Mouse (Mus musculus) embryonic fibroblast, embryonic 13.5 days (primary cell): ENCODE measurements around the gene Celf2. TPM values are rescaled to one million over a fixed set of nuclear protein-coding genes. Genes with fewer than 3 reads are reported as not detected.

Experiments
- H3K27ac ChIP-seq: 2 replicates; pipeline ENCODE4 v1.5.1; 2012; ENCODE audit warnings: low read length, control low read depth, inconsistent platforms; ENCODE audit not compliant: insufficient read depth
- H3K4me1 ChIP-seq: 2 replicates; pipeline ENCODE4 v1.6.1; 2011; ENCODE audit warnings: low read length; ENCODE audit not compliant: control insufficient read depth, insufficient read depth
- H3K4me3 ChIP-seq: 2 replicates; pipeline ENCODE4 v1.5.1; 2011; ENCODE audit warnings: mild to moderate bottlenecking, control low read depth, low read length; ENCODE audit not compliant: insufficient read depth
- CTCF ChIP-seq: IDR thresholded peaks from 2 replicates; pipeline ENCODE4 v1.5.1; 2011; ENCODE audit warnings: mild to moderate bottlenecking, control low read depth, low read length, moderate library complexity, borderline replicate concordance; ENCODE audit not compliant: insufficient read depth
- POLR2A ChIP-seq: IDR thresholded peaks from 2 replicates; pipeline ENCODE4 v1.6.1; 2011; ENCODE audit warnings: low read depth, mild to moderate bottlenecking, control low read depth, low read length, moderate library complexity
- polyA plus RNA-seq: library from polyadenylated mRNA; stranded (reverse); fragments of >200 nt; gene quantifications from 2 replicates; pipeline ENCODE4 v1.2.4, GENCODE M21; 2011; ENCODE audit warnings: low read depth; ENCODE audit not compliant: missing spikeins, insufficient read length

Gene Celf2
- polyA plus RNA-seq, 1 experiment, result 36.6 TPM

DNA sequence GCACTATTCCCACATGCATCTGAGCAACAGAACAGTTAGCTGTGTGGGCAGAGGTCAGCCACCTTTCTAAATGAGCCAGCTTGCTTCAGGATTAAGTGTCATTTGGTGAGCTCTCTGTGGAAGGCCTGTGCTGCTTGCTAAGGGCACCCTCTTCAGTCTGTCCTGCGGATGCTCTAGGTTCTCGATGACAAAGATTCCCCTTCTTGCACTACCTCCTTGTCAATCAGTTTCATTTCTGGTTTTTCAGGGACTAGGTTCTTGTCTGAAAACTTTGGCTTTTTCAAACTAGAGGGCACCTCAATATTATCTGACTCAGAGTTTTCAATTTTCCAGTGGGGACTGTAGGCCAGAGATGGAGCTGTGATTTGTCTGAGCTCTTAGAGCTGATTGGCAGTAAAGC, 949.8 kb downstream of the Celf2 start:
- no peak overlapping the region for H3K27ac ChIP-seq
- no peak for TF ChIP-seq CTCF
- TF ChIP-seq POLR2A, result no peak
- H3K4me3 ChIP-seq, result no peak overlapping the region
- no peaks in the 10 kb centered on the region for H3K4me1 ChIP-seq

- Histone ChIP-seq H3K27ac (no peak overlapping the region), H3K4me3 (no peak overlapping the region), H3K4me1 (no peaks in the 10 kb centered on the region)
- TF ChIP-seq CTCF (no peak), POLR2A (no peak)
Observed at GRCm38 (mm10) chr2:6558303-6559254, 950.8 kb downstream of the Celf2 start.

DNA sequence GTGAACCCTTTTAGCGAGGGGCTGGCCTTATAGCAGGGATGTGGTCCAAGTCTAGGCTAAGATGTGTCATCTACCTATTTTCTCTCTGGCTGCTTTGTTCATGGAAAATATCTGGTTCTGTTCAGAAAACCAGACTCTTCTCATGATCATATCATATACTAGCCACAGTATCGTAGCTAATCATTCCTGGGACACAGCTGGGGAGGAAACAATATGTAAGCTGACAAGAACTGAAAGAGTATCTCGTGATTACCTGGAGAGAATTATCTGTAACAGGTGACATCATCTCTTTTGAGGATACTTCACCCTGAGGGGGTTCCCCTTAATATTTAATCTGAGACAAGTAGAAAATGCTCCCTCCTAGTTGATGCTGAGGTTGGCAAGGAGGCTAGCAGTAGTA, 951.6 kb downstream of the Celf2 start:
- H3K4me3 ChIP-seq, result no peak overlapping the region
- no peaks in the 10 kb centered on the region for H3K4me1 ChIP-seq
- no peak overlapping the region for H3K27ac ChIP-seq
- TF ChIP-seq CTCF (no peak), POLR2A (no peak)

GRCm38 (mm10) chr2:6556913-6557312, 952.5 kb downstream of the Celf2 start:
- Histone ChIP-seq H3K27ac (no peak overlapping the region), H3K4me3 (no peak overlapping the region), H3K4me1 (no peaks in the 10 kb centered on the region)
- TF ChIP-seq CTCF (no peak), POLR2A (no peak)

DNA sequence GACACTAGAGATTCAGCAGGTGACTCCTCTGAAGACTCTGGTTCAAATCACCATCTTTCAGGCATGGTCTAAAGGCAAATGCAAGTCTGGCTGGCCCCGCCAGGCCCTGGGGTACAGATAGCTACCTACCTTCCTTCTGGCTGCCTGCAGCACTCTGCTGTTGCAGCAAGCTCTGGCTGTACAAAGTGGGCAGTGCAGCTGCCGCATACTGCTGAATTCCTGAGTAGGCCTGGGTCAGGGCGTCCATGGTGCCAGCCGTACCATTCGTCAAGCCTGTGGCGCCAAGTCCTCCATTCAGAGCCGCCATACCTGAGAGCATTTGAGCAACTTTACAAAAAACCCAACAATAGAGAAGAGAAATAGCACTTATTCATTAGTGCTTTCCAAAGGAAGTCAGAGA, 955.7 kb downstream of the Celf2 start:
- H3K27ac ChIP-seq, result no peak overlapping the region
- no peak for TF ChIP-seq CTCF
- no peak for TF ChIP-seq POLR2A
- H3K4me3 ChIP-seq, result no peak overlapping the region
- H3K4me1 ChIP-seq, result no peaks in the 10 kb centered on the region

GRCm38 (mm10) chr2:6549251-6549650, 960.1 kb downstream of the Celf2 start:
- TF ChIP-seq POLR2A (no peak), CTCF (no peak)
- no peak overlapping the region for H3K4me3 ChIP-seq
- no peaks in the 10 kb centered on the region for H3K4me1 ChIP-seq
- peak overlapping the region; percentile 52; the same call in 1 of the 2 replicates for H3K27ac ChIP-seq

GRCm38 (mm10) chr2:6547139-6547664, 962.2 kb downstream of the Celf2 start:
- no peaks in the 10 kb centered on the region for H3K4me1 ChIP-seq
- TF ChIP-seq CTCF (no peak), POLR2A (no peak)
- no peak overlapping the region for H3K4me3 ChIP-seq
- H3K27ac ChIP-seq, result no peak overlapping the region

- Histone ChIP-seq H3K27ac (no peak overlapping the region), H3K4me1 (no peaks in the 10 kb centered on the region), H3K4me3 (no peak overlapping the region)
- TF ChIP-seq POLR2A, result no peak
- no peak for TF ChIP-seq CTCF
Observed at GRCm38 (mm10) chr2:6546462-6547138, 962.8 kb downstream of the Celf2 start.

DNA sequence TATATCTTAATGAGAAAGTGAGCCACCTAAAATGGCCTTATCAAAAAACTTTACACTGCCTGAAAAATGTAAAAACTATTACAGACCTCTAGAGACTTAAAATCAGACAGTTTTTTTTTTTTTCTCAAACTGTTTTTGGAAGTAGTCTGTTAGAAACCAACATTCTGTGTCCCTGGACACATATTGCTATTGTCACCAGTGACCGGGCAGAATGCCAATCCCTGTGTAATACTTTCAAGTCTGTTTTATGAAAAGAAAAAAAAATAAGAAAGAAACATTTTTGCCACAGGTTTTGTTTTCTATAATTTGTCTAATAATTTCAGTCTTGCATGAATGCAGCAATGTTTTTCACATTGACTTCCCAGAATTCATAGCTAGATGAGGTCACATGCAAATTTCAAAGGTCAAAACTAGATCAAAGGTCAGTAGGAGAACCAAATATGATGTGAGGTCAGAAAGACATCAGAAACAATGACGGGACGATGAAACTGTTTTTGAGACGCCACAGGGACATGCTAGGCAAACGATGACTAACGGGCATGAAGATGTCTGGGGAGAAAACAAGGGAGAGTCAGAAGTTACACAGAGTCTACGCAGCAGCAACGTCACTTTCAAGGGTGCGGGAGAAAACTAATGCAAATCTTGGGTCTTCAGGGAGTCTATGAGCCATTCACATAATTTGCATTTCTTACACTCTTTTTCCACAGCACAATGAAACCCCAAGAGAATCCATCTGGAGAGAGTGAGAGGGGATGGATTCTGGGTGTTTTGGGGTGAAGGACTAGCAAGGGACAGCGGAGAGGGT, 964.0 kb downstream of the Celf2 start:
- no peak for TF ChIP-seq CTCF
- TF ChIP-seq POLR2A, result no peak
- Histone ChIP-seq H3K27ac (no peak overlapping the region), H3K4me3 (no peak overlapping the region), H3K4me1 (no peaks in the 10 kb centered on the region)
